Mouse (Mus musculus) frontal cortex, postnatal 36 days (tissue): ENCODE data around the gene Scrn1.

Experiments
- DNase-seq, 2 experiments: peaks; one replicate each; pipeline ENCODE4 v3.0.0; 2022; ENCODE audit warnings: low spot score in 2 of 2

The Scrn1 gene

DNA sequence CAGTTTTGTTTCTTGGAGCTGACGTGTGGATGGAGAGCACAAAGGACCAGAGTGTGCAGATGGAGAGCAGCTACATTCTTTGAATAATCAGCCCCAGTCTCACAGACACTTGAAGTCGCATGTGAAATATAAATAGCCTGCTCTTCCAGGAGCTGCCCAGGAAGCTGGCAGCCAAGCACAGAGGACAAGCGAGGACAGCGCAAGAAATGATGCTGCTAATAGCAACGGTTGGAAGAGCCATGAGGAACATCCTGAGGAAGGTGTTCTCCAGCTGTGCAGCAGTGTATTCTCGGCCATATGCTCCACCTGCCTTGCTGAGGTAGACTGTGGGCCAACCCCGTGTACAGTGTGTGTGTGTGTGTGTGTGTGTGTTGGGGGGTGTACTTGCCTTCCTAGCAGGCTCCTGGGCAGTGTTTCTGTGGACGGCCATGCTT lies 35.2 kb downstream of the Scrn1 start:
- peak in 1 of 2 experiments; percentile 62 for DNase-seq

DNA sequence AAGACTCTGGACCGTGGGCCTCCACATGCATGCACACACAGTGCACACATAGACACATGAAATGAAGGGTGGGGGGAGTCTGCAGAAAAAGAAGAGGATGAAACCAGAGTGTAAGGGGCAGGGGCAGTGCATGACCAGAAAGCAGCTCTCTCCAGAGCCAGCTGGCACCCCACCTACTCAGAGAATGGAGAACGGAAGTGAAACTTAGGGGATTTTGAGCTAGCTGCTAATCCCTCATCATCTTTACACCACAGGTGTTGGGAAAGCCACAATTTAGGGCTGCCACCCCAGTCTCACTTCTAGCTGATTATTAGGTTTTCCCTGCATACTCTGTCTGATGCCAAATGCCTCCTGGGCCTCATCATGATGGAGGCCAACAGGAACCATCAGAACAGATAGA lies 36.1 kb downstream of the Scrn1 start:
- DNase-seq: no peak

DNA sequence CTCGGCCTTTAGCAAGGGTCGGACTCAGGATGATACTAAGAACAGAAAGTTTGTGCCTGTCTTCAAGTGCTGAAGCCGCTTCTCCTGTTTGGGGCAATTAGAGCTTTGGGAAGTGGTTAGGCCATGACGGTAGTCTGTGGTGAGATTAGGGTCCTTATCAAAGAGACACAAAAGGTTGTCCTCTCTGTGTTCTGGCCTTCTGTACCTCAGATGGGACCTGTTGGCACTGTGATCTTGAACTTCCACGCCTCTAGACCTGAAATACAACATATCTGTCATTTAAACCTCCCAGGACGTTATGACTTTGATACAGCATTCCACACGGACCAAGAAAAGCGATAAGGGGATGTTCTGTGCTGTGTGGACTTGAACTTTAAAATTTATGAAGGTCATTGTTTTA lies 37.6 kb downstream of the Scrn1 start:
- no peak for DNase-seq

DNA sequence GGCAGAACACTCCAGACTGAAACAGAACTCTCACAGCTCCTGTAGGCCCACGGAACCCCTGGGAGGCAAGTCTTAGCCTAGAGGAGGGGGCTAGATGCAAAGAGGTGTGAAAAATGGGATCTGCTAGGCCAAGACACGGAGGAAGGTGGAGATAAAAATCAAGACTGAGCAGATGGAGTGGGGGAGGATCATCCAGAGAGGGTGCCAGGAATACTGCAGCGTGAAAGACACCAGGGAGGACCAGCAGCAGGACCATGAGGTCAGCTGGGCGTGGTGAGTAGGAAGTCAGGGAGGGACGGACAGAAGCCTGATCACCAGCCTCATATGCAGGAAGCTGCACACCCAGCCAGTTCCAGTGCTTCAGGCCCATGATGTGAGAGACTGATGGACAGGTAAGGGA lies 47.5 kb downstream of the Scrn1 start:
- DNase-seq: no peak

DNA sequence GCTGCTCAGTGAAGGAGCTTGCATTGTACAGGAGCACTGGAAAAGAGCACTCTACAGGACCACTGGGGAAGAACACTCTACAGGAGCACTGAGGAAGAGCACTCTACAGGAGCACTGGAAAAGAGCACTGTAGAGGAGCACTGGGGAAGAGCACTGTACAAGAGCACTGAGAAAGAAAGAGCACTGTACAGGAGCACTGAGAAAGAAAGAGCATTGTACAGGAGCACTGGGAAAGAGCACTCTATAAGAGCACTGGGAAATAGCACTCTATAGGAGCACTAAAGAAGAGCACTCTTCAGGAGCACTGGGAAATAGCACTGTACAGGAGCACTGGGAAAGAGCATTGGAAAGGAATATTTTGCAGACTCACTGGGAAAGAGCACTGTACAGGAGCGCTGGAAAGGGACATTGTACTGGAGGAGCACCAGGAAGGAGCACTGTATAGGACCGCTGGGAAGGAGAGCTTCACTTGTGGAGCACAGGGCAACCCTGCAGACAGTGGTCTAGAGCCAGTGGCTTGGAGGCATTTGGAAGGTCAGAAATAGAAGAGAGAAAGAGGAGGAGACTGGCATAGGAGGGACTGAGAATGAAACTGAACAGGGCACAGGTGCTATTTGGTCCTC lies 49.7 kb downstream of the Scrn1 start:
- DNase-seq: no peak

DNA sequence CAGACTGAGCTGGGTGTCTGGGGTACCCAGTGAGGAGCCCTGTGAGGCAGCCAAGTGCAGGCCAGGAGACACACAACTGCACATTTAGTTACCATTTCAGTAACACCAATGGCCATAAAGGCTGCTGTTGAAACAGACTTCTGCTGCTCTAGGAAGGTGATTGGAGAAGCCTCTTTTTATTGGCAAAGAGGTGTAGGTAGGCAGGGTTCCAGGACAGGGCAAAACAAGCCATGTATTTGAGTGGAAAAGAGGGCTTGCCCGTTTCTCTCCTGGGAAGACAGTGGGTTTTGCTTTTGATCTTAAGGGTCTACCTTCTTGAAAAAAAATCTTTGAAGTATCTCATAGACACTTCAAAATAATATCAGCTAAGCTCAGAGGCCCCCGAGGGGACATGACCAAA lies 54.0 kb downstream of the Scrn1 start:
- no peak for DNase-seq

DNA sequence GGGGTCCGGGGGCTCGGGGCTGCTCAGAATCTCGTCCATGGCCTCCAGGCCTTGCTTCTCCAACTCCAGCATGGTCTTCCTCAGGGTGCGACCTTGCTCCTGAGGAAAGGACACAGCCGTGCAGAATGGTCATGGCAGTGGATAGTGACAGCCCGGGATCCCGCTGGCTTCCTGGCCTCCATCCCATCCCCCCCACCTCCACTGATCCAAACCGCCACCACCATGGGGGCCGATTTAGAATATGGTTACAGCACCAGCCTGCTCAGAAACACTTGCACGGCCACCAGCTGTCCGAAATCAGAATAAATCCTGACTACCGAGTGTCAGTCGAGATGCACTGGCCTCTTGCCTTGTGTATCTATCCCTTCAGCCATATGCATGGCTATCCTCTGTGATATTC lies 57.0 kb downstream of the Scrn1 start:
- DNase-seq: no peak

DNA sequence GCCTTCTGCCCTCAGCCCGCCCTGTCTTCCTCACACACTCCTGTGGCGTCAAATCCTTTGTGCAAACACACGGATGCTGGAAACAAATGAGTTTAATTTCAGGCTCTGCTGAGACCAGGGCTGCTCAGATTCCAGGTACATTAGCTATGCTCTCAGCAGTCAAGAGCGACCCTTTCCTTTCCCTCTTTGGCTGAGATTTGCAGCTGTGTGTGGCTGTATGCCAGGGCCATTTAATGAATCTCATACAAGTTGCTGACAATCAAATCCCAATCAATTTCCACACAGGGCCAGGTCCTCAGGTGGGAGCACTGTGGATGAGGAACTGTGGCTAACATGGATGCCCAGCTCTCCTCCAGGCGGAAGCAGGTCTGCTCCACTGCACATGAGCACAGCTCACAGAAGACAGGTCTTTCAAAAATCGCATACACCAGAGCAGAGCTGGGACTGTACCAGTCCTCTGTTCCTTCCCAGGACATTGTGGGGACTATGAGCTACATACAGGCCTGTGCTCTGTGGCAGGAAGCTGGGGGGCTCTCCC lies 58.0 kb downstream of the Scrn1 start:
- DNase-seq: no peak

DNA sequence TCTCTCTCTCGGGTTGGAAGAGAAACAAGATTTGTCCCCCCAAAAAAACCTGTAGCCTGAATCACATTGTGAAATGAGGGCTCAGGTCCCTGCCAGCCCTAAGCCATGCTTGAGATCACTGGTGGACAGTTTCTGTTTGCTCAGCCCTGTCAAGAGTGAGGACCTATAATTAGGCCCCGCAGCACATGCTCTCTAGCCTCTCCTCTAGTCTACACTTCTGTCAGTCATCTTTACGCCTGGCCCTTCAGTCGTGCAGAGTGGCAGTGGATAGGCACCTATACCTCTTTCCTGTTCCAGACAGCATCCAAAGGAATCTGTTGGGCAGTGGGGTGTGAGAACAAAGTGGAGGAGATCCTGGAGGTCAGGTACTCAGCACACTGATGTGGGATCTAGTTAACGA lies 58.5 kb downstream of the Scrn1 start:
- DNase-seq: no peak

DNA sequence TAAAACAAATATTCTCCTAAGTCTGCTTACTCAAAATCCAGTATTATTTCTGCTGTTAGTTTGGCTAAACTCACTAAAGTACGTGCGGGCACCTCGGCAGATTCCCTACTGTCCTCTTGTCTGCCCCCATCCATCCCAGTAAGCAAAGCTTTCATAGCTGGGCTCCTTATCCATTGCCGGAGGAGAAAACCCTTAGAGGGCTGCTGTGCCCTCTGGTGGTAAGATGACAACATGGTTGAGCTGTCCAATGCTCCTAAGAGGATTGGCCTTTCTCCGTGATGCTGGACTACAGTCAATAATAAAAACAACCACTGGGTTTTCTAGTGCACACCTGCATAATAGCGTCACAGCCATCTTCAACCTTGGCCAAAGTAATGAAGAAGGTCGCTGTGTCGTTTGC lies 59.3 kb downstream of the Scrn1 start:
- peak; percentile 44 to 65 for DNase-seq

DNA sequence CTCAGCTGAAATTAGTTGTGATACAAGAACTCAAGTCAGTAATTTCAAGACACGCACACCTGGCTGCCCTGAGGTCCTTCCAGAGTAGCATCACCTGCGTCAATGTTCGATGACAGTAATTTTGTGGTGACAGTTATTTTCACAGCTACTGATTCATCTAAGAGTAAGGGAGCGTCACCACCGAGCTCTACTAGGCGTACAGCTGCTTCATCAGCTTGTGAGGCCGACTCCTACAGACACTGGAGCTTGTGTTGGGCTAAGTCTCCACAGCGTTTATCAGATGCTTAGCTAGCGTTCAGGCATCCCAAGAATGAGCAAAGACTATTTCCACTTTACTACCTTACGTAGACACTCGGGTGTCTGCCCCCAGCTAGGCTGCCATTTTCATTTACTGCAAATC lies 60.0 kb downstream of the Scrn1 start:
- DNase-seq: no peak

DNA sequence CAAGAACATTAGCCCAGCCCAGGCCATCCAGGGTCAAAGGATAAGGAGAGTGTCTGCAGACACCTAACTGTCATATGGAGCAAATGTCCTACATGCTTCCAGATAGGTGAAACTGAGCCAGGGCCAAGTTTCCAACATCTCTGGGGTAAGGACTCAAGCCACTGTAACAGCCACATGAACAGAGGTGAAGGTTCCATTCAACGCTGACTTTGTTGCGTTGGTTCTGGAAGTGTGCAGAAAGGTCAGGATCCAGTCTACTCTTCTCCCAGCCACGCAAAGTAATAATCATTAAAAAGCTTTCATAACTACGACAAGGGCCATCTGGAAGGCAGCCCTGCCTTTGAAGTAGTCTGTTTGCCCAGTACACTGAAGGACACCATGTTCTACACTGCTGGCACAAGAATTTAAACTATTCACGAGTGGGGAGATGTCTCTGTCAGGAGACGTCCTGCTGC lies 63.6 kb downstream of the Scrn1 start:
- no peak for DNase-seq

DNA sequence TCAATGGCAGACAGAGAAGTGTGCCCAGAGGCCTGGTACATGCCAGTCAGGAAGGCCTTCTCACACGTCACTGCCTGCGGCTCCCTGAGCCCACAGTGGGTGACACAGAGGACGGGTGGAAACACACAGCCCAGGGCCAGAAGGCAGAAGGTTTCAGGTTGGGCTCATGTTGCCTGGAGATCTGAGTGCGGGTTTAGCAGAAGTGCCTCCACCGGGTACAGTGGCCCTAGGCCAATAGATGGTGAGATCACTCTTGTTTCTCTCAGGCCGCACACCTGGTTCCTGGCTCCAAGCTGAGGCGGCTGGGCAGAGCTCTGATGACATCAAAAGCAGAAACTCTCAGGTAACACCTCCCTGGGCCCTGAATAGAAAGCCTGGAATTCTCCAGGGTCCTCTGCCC lies 70.1 kb downstream of the Scrn1 start:
- no peak for DNase-seq

DNA sequence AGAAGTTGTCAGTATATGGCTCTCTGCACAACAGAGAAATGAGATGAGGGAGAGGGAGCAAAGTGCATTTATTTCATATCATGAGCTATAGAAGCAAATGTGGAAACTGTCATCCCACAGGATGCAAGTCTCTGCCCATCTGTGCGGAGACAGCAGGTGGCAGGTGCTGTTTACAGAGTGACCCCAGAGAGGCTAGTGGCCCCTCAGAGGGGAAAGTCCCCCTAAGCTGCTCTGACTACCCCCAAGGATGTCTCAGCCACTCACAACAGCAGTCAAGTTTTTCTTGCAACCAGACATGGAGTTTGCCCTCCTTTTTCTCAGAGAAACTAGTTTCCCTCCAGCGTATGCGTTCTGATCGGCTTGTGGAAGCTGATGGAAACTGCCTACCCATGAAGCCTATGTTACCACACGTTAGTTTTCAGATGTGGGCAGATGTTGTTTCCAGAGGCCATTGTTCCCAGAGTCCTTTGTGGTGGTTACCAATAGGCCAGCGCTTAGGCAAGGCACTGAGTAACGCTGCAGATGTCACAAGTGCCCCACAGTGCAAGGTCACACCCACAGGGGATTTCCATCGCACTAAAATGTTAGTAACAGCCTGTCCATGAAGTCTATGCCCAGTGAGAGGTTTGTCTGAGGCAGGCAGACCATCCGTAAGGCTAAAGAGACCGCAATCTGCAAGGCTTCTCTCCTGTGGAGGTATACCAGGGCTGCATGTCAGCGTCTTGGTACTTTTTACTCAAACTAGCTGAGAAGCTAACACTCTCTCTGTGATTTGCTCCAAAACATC lies 71.5 kb downstream of the Scrn1 start:
- no peak for DNase-seq

DNA sequence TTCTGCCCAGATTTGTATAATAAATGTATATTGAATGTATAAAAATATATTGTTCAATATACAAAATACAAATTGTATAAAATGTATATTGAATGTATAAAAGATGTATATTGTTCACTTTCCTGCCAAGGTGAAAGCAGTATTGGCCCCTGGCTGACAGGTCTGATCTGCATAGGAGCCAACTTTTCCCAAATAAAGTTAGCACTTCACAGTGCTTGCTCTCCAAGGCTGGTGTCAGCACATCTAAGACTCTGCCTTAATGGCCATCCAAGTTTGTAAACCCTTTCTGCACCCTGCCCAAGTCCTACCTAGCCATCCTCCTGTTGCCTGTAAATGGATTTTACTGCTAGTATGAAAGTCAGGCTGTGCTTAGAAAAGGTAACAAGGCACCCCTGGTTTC lies 72.2 kb downstream of the Scrn1 start:
- no peak for DNase-seq

DNA sequence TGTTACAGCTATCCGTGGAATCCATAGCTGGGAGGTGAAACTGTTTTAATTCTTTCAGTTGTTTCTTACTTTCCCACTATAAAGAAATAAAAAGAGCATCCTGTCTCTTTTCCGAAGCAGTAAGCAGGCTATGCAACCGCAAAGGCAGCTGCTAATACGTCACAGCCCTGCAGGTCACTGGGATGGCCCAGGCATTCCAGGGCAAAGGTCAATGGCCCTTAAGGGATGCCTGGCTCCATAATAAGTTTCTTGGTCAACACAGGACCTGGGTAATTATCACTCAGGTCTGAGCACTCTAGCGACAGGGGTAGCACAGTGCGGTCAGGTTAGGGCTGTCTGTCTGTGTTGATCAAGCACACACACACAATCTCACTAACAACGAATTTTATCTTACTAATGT lies 75.2 kb downstream of the Scrn1 start:
- no peak for DNase-seq

DNA sequence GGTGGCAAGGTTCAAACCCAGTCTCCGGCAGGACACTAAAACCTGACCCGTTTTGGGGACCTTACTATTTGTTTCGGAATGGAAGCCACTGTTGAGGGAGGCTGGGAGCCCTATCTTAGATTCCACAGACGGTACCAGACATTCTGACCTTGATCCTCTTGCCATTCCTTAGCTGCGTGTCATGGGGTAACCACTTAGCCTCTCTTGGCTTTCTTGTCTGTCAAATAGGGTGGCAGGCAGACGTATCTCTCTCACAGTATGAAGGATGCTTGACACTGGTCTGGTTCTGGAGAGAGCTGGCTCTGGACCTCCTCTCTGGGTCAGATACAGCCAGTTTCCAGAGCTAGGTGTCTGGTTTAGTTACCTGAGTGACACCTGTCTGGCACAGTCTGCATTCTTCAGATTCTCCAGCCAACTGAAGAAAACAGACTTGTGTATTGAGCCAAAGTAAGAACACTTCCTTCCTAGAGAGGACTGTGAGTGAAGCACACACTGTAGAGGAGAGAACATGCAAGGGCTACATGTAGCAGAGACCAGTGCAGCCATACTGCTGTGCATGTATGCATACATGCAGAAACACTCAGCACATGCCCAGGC lies 80.2 kb downstream of the Scrn1 start:
- no peak for DNase-seq

DNA sequence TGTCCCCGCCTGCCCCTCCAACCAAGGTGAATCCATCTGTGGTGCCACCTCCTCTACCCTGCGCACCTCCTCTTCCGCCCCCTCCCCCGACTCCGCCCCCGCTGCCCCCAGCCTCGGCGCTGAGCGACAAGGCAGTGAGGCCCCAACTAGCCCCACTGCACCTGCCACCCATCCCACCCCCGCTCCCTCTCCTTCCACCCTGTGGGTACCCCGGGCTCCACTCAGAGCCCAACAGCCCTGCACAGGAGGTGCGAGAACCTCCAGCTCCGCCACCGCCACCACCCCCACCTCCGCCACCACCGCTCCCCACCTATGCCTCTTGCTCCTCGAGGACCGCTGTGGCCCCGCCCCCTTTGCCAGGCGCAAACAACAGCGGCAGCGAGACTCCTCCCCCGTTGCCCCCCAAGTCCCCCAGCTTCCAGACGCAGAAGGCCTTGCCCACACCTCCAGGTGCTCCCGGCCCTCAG lies 80.8 kb downstream of the Scrn1 start:
- no peak for DNase-seq

DNA sequence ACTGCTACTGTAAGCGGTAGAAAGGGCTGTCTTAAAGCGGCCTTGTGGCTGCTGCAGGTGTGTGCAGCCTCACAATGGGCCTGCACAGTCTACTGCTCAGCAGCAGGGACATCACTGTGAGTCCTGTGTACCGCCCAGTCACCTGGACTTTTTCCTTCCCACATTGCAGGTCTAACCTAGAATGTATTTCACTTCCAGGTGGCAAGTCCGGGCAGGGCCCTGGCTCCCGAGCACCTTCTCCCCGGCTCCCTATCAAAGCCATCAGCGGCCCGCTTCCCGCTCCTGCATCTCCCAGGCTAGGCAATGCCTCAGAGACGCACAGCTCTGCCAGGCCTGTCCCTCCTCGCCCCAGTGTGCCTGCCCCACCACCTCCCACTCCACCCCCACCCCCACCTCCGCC lies 81.3 kb downstream of the Scrn1 start:
- no peak for DNase-seq

DNA sequence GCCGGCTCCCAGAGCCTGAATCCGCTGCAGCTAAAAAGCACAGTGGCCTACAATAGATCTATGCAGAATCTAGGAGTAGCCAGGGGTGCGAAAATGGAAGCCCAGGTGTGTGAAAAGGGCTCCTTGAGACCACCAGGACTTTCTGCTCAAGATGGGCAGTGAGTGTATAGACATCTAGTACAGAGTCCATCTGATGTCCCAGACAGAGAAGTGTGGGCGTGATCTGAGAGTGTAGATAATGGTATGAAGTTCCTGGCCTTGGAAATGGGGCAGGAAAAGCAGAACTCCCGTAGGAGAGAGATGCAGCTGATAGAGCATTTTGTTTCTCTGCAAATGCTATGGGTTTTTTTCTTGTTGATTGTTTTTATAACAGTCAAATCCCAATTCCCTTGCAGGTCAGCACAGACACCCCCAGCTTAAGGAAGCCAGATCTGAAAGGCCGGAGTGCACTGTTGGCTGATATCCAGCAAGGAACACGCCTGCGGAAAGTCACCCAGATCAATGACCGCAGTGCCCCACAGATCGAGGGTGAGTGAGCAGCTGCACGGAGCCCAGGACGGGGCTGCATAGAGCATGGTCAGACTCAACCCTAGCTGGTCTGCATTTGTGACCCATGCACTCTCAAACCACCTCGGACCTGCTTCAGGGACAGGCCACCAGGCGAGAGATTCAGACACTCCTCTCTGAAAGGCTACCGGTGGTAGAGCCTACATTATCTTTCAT lies 84.7 kb downstream of the Scrn1 start:
- no peak for DNase-seq

DNA sequence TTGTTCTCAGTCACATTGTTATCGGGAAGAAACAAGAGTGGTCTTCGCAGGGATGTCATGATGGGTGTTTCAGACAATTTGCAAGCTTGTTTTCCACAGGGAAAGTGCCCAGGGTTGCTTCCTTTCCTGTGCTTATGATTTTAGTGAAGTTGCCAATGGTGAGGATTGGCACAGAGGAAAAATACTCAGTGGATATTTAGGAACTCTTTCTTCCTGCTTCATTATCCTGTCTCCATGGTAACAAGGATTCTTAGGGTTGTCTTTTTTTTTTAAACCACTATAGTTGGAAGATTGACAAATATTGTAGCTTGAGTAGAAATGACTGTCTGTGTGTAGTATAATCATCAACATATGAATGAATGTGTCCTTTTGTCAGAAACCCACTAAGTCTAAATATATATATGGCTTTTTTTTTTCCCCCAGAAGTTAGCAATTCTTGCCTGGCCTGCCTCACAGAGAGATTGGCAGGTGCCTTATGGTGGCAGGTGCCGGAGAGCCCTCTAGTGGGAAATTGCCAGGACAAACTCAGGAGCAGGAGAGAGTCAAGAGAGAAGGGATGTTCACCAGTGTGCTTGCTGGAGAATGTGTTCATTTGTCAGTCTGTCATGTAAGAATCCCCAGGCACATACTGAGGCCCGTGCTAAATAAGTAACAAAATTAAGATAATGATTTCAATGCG lies 87.5 kb downstream of the Scrn1 start:
- DNase-seq: no peak
